Mouse (Mus musculus) hindbrain, embryonic 15.5 days (tissue): Measurements from ENCODE around the gene Myocd. TPM values are rescaled to one million over a fixed set of nuclear protein-coding genes. Genes with fewer than 3 reads are reported as not detected.
A peak's percentile ranks its signal among the peaks of the same experiment; 100 is the strongest.

Source experiments
- ATAC-seq: fragments of 200-750 bp; cut with Nextera tagmentation; 2 replicates; pipeline ENCODE4 v1.8.0; 2017; ENCODE audit warnings: low read depth, moderate number of reproducible peaks, moderate TSS enrichment; ENCODE audit not compliant: low FRiP score
- H3K27ac ChIP-seq: fragments of 300-500 bp; sonication (generic); replicated peaks from 2 replicates; pipeline ENCODE4 v1.5.1; 2015; ENCODE audit warnings: mild to moderate bottlenecking, inconsistent platforms
- H3K27me3 ChIP-seq: fragments of 300-500 bp; sonication (generic); 2 replicates; pipeline ENCODE4 v1.6.1; 2015; ENCODE audit warnings: control low read depth, inconsistent platforms
- H3K36me3 ChIP-seq: fragments of 300-500 bp; sonication (generic); 2 replicates; pipeline ENCODE4 v1.6.1; 2015; ENCODE audit warnings: control low read depth, inconsistent platforms
- H3K4me1 ChIP-seq: fragments of 300-500 bp; sonication (generic); replicated peaks from 2 replicates; pipeline ENCODE4 v1.6.1; 2015; ENCODE audit warnings: control low read depth, inconsistent platforms
- H3K4me2 ChIP-seq: fragments of 300-500 bp; sonication (generic); 2 replicates; pipeline ENCODE4 v1.6.1; 2015; ENCODE audit warnings: moderate library complexity, mild to moderate bottlenecking, inconsistent platforms
- H3K4me3 ChIP-seq: fragments of 300-500 bp; sonication (generic); 2 replicates; pipeline ENCODE4 v1.5.1; 2015; ENCODE audit warnings: mild to moderate bottlenecking, inconsistent platforms
- H3K9ac ChIP-seq: fragments of 300-500 bp; sonication (generic); 2 replicates; pipeline ENCODE4 v1.6.1; 2015; ENCODE audit warnings: inconsistent platforms
- H3K9me3 ChIP-seq: fragments of 300-500 bp; sonication (generic); 2 replicates; pipeline ENCODE4 v1.6.1; 2016; ENCODE audit warnings: control low read depth, inconsistent platforms
- WGBS: fragments of 180-500 bp; shearing (Covaris S2); methylation state at CpG from one replicate; pipeline ENCODE4 v1.1.7; 2015; 5-methylcytosine and 5-hydroxymethylcytosine counted together
- polyA plus RNA-seq: library from polyadenylated mRNA; unstranded; fragments of >200 nt; fragmentation: Nextera tagmentation; extraction: Ambion mirVana; gene quantifications from 2 replicates; pipeline ENCODE4 v1.2.1, GENCODE M21; 2015

Myocd gene
- polyA plus RNA-seq, 1 experiment from 2014 or later, result 0.51 TPM

- no peaks in the 10 kb centered on the region for H3K36me3 ChIP-seq
- WGBS, result 59% methylated on average over 7 of the region's 7 CpGs
- H3K9ac ChIP-seq, result peak overlapping the region; percentile 79
- peak; percentile 8; the same call in 1 of the 2 replicates for ATAC-seq
- H3K27me3 ChIP-seq, result no peaks in the 10 kb centered on the region
- no peaks in the 10 kb centered on the region for H3K9me3 ChIP-seq
- peaks cover 21% of the 10 kb centered on the region for H3K4me1 ChIP-seq
- peak overlapping the region; percentile 79 for H3K4me2 ChIP-seq
- no peak overlapping the region for H3K27ac ChIP-seq
- H3K4me3 ChIP-seq, result peak overlapping the region; percentile 67
These were observed 108.6 kb downstream of the Myocd start for GRCm38 (mm10) chr11:65160991-65161880.

- no peaks in the 10 kb centered on the region for H3K9me3 ChIP-seq
- no peak within 1 kb of the TSS for H3K9ac ChIP-seq
- H3K36me3 ChIP-seq, result no peaks in the 10 kb centered on the region
- no peak within 1 kb of the TSS for H3K4me3 ChIP-seq
- ATAC-seq, result no peak
- no peak within 1 kb of the TSS for H3K27ac ChIP-seq
- peaks cover 21% of the 10 kb centered on the region for H3K4me1 ChIP-seq
- 95% methylated on average over 5 of the region's 5 CpGs for WGBS
- H3K27me3 ChIP-seq, result no peaks in the 10 kb centered on the region
- peak within 1 kb of the TSS; percentile 79 for H3K4me2 ChIP-seq
These were observed 110.0 kb downstream of the Myocd start, which contains the start of gene 1700086D15Rik for GRCm38 (mm10) chr11:65159791-65160190. Gene 1700086D15Rik (minus strand): TSS chr11:65159891.

- H3K4me2 ChIP-seq, result no peak overlapping the region
- no peak overlapping the region for H3K27ac ChIP-seq
- H3K9ac ChIP-seq, result no peak overlapping the region
- no peak for ATAC-seq
- no peak overlapping the region for H3K4me3 ChIP-seq
- no peaks in the 10 kb centered on the region for H3K9me3 ChIP-seq
- WGBS, result 95% methylated on average over 5 of the region's 5 CpGs
- H3K36me3 ChIP-seq, result no peaks in the 10 kb centered on the region
- H3K4me1 ChIP-seq, result peaks cover 21% of the 10 kb centered on the region
- H3K27me3 ChIP-seq, result no peaks in the 10 kb centered on the region
These were observed 111.2 kb downstream of the Myocd start for GRCm38 (mm10) chr11:65158658-65158990.

- Histone ChIP-seq H3K27ac (no peak overlapping the region), H3K36me3 (no peaks in the 10 kb centered on the region), H3K9me3 (no peaks in the 10 kb centered on the region), H3K4me1 (peaks cover 21% of the 10 kb centered on the region), H3K27me3 (no peaks in the 10 kb centered on the region), H3K9ac (no peak overlapping the region), H3K4me2 (no peak overlapping the region), H3K4me3 (no peak overlapping the region)
- 92% methylated on average over 20 of the region's 20 CpGs for WGBS
- ATAC-seq, result no peak
These were observed 111.7 kb downstream of the Myocd start for GRCm38 (mm10) chr11:65157966-65158657.

DNA sequence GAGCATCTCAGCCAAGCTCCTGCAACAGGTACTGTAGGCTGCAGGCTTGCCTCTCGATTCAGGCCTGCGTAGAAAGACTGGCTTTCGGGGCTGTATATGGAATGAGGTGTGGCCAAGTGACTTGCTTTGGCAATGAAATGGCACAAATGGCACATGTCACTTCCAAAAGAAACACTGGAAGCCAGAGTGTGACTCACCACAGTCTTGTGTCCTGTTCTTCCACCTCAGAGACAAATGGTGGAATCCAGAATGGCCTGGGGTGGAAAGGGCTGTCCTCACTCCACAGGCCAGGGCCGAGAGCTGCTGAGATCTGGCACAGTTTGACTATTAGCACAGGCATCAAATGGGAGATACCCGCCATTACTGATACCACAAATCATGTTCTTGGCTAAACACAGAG is 116.8 kb downstream of the Myocd start:
- 91% methylated on average over 5 of the region's 5 CpGs for WGBS
- Histone ChIP-seq H3K36me3 (no peaks in the 10 kb centered on the region), H3K9ac (no peak overlapping the region), H3K27me3 (no peaks in the 10 kb centered on the region), H3K4me1 (no peaks in the 10 kb centered on the region), H3K4me2 (no peak overlapping the region), H3K27ac (no peak overlapping the region), H3K4me3 (no peak overlapping the region), H3K9me3 (no peaks in the 10 kb centered on the region)
- no peak for ATAC-seq

GRCm38 (mm10) chr11:65148441-65148840 is 121.3 kb downstream of the Myocd start:
- Histone ChIP-seq H3K27me3 (no peaks in the 10 kb centered on the region), H3K4me2 (no peak overlapping the region), H3K9me3 (no peaks in the 10 kb centered on the region), H3K36me3 (no peaks in the 10 kb centered on the region), H3K4me3 (no peak overlapping the region), H3K9ac (no peak overlapping the region), H3K4me1 (no peaks in the 10 kb centered on the region), H3K27ac (no peak overlapping the region)
- no peak for ATAC-seq
- WGBS, result 92% methylated on average over 7 of the region's 7 CpGs

DNA sequence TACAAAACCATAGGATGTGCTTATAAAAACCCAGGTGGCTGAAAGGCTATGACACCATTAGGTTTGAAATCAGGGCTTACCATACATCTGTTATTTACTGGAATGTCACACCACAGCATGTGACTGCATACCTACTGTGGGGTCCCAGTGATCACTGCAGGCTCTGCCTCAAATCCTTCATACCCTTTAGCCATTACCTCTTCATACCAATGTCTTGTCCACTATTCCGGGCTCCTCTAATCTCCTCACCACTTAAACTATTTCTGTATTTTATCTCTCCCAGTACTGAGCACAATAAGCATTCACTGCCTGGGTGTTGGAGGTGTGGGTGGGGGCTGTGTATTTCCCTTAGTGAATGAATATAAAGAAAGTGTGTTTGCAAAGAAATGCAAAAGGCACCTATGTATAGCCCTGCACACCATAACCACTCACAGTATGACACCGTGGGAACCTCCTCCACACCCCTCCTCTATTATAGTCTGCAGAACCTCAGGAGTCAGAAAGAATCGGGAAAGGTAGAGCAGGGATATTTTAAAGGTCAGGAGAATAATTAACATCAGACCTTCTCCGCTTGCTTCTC is 126.9 kb downstream of the Myocd start:
- no peak overlapping the region for H3K27ac ChIP-seq
- H3K4me3 ChIP-seq, result no peak overlapping the region
- no peaks in the 10 kb centered on the region for H3K9me3 ChIP-seq
- H3K9ac ChIP-seq, result no peak overlapping the region
- no peak overlapping the region for H3K4me2 ChIP-seq
- no peaks in the 10 kb centered on the region for H3K27me3 ChIP-seq
- no peaks in the 10 kb centered on the region for H3K36me3 ChIP-seq
- ATAC-seq, result no peak
- H3K4me1 ChIP-seq, result no peaks in the 10 kb centered on the region
- 77% methylated on average over 4 of the region's 4 CpGs for WGBS

- no peak for ATAC-seq
- no peak overlapping the region for H3K27ac ChIP-seq
- H3K9me3 ChIP-seq, result no peaks in the 10 kb centered on the region
- no peak overlapping the region for H3K4me2 ChIP-seq
- H3K4me1 ChIP-seq, result no peaks in the 10 kb centered on the region
- H3K9ac ChIP-seq, result no peak overlapping the region
- no peaks in the 10 kb centered on the region for H3K36me3 ChIP-seq
- H3K4me3 ChIP-seq, result no peak overlapping the region
- WGBS, result 89% methylated on average over 3 of the region's 3 CpGs
- no peaks in the 10 kb centered on the region for H3K27me3 ChIP-seq
These were observed 130.8 kb downstream of the Myocd start for GRCm38 (mm10) chr11:65139030-65139429.

DNA sequence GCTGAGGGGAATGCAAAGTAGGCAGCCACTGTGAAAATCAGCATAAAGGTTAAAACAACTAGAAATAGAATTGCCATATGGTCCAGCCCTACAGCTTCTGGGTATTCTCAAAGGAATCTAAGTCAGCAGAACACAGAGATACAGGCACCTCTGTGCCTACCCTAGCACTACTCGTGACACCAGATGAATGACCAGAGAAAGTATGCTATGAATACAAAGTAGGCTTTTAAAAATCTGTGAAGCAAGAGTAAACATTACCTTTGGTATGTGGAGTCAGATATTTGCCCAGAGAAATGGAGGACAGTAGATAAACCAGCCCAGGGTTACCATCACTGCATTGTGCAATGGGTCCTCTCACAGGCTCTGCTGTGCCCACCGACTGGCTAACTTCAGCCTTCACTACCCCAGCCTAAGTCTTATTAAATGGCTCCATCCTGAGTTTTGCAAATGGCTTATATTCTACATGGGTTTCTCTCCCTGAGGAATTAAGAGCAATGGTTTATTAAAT is 132.6 kb downstream of the Myocd start:
- Histone ChIP-seq H3K4me2 (no peak overlapping the region), H3K36me3 (no peaks in the 10 kb centered on the region), H3K9me3 (no peaks in the 10 kb centered on the region), H3K4me3 (no peak overlapping the region), H3K27ac (no peak overlapping the region), H3K27me3 (no peaks in the 10 kb centered on the region), H3K4me1 (no peaks in the 10 kb centered on the region), H3K9ac (no peak overlapping the region)
- 57% methylated on average over 2 of the region's 2 CpGs for WGBS
- ATAC-seq, result no peak

DNA sequence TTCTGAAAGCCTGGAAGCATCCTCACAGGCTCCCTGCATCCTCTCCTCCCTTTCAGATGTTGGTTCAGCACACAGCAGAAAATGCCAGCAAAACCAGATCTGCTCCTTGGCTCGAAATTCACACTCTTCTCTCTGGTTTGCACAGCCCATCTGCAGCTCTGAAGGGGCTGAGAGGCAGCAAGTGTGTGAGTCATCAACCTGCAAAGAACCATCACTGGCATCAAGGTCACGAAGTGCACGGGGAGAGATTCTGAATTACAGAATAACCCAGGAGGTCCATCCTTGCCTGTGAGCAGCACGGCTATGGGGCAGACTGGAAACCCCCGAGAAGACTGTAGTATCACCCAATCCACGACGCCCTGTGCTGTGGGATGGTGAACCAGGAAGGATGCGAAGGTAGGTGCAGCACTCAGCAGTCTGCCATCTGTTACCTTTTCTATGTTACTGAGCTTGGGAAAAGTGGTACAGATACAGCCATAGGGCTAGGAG is 134.5 kb downstream of the Myocd start:
- WGBS, result 82% methylated on average over 8 of the region's 8 CpGs

GRCm38 (mm10) chr11:65133661-65134060 is 136.1 kb downstream of the Myocd start:
- no peaks in the 10 kb centered on the region for H3K27me3 ChIP-seq
- no peaks in the 10 kb centered on the region for H3K9me3 ChIP-seq
- H3K9ac ChIP-seq, result no peak overlapping the region
- no peak for ATAC-seq
- no peak overlapping the region for H3K4me2 ChIP-seq
- H3K36me3 ChIP-seq, result no peaks in the 10 kb centered on the region
- H3K4me3 ChIP-seq, result no peak overlapping the region
- no peaks in the 10 kb centered on the region for H3K4me1 ChIP-seq
- 86% methylated on average over 4 of the region's 4 CpGs for WGBS
- H3K27ac ChIP-seq, result no peak overlapping the region

More for the DNA sequence above, 134.5 kb downstream of the Myocd start:
- no peaks in the 10 kb centered on the region for H3K36me3 ChIP-seq
- no peak overlapping the region for H3K9ac ChIP-seq
- ATAC-seq, result no peak
- H3K27ac ChIP-seq, result no peak overlapping the region
- no peaks in the 10 kb centered on the region for H3K27me3 ChIP-seq
- H3K9me3 ChIP-seq, result no peaks in the 10 kb centered on the region
- no peaks in the 10 kb centered on the region for H3K4me1 ChIP-seq
- no peak overlapping the region for H3K4me3 ChIP-seq
- no peak overlapping the region for H3K4me2 ChIP-seq

GRCm38 (mm10) chr11:65129110-65129509 is 140.7 kb downstream of the Myocd start:
- no peak overlapping the region for H3K9ac ChIP-seq
- H3K27me3 ChIP-seq, result no peaks in the 10 kb centered on the region
- no peak overlapping the region for H3K4me3 ChIP-seq
- peaks cover 22% of the 10 kb centered on the region for H3K4me1 ChIP-seq
- ATAC-seq, result no peak
- H3K36me3 ChIP-seq, result no peaks in the 10 kb centered on the region
- no peak overlapping the region for H3K4me2 ChIP-seq
- WGBS, result 78% methylated on average over 4 of the region's 4 CpGs
- no peak overlapping the region for H3K27ac ChIP-seq
- H3K9me3 ChIP-seq, result no peaks in the 10 kb centered on the region
